Mouse (Mus musculus) heart, postnatal 0 days (tissue): ENCODE results near the gene Ramp2.

Experiments
- CTCF ChIP-seq: IDR thresholded peaks from 2 replicates; pipeline ENCODE4 v1.5.1; 2016; ENCODE audit warnings: antibody characterized with exemption, control low read depth, low read depth
- EP300 ChIP-seq: IDR thresholded peaks from 2 replicates; pipeline ENCODE4 v1.6.1; 2016; ENCODE audit warnings: antibody characterized with exemption, low read depth

- no peak for TF ChIP-seq CTCF
- TF ChIP-seq EP300: no peak
These were observed 46.3 kb upstream of the Ramp2 start for GRCm38 (mm10) chr11:101199555-101199954.
